Mouse (Mus musculus): Measurements from ENCODE around the gene Ifngr2.

GRCm38 (mm10) chr16:91564580-91565291, 17.9 kb downstream of the Ifngr2 start:
- TF ChIP-seq EP300 (IDR thresholded peaks at IDR 0.05; ENCODE audit: insufficient read depth, low read depth, low read length), result no peak
- no peak for TF ChIP-seq POLR2A (IDR thresholded peaks at IDR 0.05; ENCODE audit: insufficient read depth, low read depth, low read length)
